Mouse (Mus musculus) testis, adult 2 months (tissue): ENCODE measurements at regions not wholly inside any gene's neighbourhood (a gene's known extent, or its start where the extent isn't known, plus 50 kb on each side); places are given as distances from the start of the nearest gene placed in this dataset.

Experiments
- CTCF ChIP-seq: fragments of 200-500 bp; IDR thresholded peaks from 2 replicates; pipeline ENCODE4 v1.5.1; 2012; ENCODE audit warnings: low read depth, mild to moderate bottlenecking, inconsistent platforms, low read length, moderate library complexity; ENCODE audit not compliant: control insufficient read depth, insufficient read depth, insufficient replicate concordance
- POLR2A ChIP-seq: fragments of 200-500 bp; IDR thresholded peaks from 2 replicates; pipeline ENCODE4 v1.6.1; 2012; ENCODE audit warnings: low read depth, mild to moderate bottlenecking, inconsistent platforms, low read length, moderate library complexity; ENCODE audit not compliant: control insufficient read depth

DNA sequence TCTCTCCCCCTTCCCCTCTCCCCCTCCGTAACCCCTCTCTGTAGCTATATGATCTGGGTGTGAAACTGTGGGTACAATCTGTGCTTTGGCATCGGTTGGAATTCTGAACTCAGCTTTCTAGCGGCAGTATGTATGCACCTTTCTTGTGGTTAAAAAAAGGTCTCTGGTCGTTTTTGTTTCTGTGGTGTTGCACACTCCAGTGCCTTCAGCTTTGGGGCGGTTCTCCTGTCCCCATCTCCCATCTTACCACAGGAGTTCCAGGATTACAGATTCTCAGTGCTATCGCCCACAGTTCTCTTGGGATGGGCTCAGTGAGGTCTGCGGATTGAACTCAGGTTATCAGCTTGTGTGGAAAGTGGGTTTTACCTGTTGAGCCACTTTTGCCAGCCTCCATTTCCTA is 248.5 kb upstream of the Tnp1 start:
- TF ChIP-seq POLR2A (no peak), CTCF (no peak)
